ENCODE assay signal across 16 mouse cellular contexts in the genomic region with DNA sequence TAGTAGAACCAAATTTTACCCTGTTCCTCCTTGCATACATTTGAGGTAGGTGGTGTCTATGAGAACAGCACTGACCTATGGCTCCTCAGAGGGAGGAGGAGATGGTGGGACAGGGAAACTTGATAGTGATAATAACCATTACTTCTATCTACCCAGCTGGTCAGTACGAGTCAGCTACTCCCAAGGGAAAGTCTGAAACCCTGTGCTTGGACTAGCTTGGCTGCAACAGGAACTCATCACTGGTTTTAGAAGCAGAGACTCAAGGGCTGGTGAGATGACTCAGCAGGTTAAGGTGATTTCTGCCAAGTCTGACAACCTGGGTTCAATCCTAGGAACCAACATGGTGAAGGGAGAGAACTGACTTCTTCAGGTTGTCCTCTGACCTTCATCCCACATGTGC.
"Had no signal": no experiment of that assay in that cellular context is flagged by ENCODE, and none has a peak within 500 bp of the region (broad histone marks: within the 10 kb centered on the region; RNA-seq: fewer than 3 reads in every experiment).

No protein-coding gene starts in this region.

- DNase-seq: retina, postnatal 1 day; right cerebral cortex, adult 18-20 months; right cerebral cortex, postnatal 14 days; right cerebral cortex, postnatal 25 days; right cerebral cortex, postnatal 4 days; spleen, adult 18-20 months; thymus, adult 18-20 months; thymus, adult 2 months; thymus, postnatal 14 days; thymus, postnatal 25 days; thymus, postnatal 36 days; thymus, postnatal 4 days had no signal

- H3K9me3 ChIP-seq: neural tube, embryonic 13.5 days; neural tube, embryonic 15.5 days; stomach, embryonic 15.5 days had no signal

- H3K4me2 ChIP-seq: neural tube, embryonic 13.5 days; neural tube, embryonic 15.5 days; stomach, embryonic 15.5 days had no signal

- H3K27ac ChIP-seq: neural tube, embryonic 13.5 days; neural tube, embryonic 15.5 days; stomach, embryonic 15.5 days; stomach, postnatal 0 days had no signal

- H3K27me3 ChIP-seq: neural tube, embryonic 13.5 days; neural tube, embryonic 15.5 days; stomach, embryonic 15.5 days had no signal

- H3K9ac ChIP-seq: neural tube, embryonic 13.5 days; neural tube, embryonic 15.5 days; stomach, embryonic 15.5 days had no signal

- H3K4me1 ChIP-seq: neural tube, embryonic 13.5 days; neural tube, embryonic 15.5 days; stomach, embryonic 15.5 days had no signal

- H3K4me3 ChIP-seq: neural tube, embryonic 13.5 days; neural tube, embryonic 15.5 days; stomach, embryonic 15.5 days had no signal
